Mouse (Mus musculus) cortical plate, adult 2 months (tissue): Measurements from ENCODE around the gene Ttc4.

ENCODE experiments used
- CTCF ChIP-seq: fragments of 200-500 bp; IDR thresholded peaks from 2 replicates; pipeline ENCODE4 v1.5.1; 2011; ENCODE audit warnings: mild to moderate bottlenecking, control low read depth, low read length; ENCODE audit not compliant: insufficient read depth; ENCODE audit errors: extremely low read depth
- POLR2A ChIP-seq: fragments of 200-500 bp; IDR thresholded peaks from 2 replicates; pipeline ENCODE4 v1.6.1; 2011; ENCODE audit warnings: mild to moderate bottlenecking, low read length, control low read depth; ENCODE audit not compliant: insufficient read depth; ENCODE audit errors: extremely low read depth

- TF ChIP-seq CTCF (no peak), POLR2A (no peak)
Observed at GRCm38 (mm10) chr4:106632313-106632712, 46.4 kb downstream of the Ttc4 start.
